9 mouse cellular contexts compared by ENCODE assay signal in genomic region chr16:90916040-90916481, GRCm38 (mm10). TPM values are rescaled to one million over a fixed set of nuclear protein-coding genes. Genes with fewer than 3 reads are reported as not detected.
DNase-seq lines count a peak whose midpoint lies in the region; ATAC-seq lines count a peak whose summit lies in the region.
"Had no signal": no experiment of that assay in that cellular context is flagged by ENCODE, and none has a peak within 500 bp of the region (broad histone marks: within the 10 kb centered on the region; RNA-seq: fewer than 3 reads in every experiment).

No protein-coding gene starts in this region.

- no peak overlapping the region for H3K27ac ChIP-seq in lung, embryonic 15.5 days
- H3K27ac ChIP-seq in stomach, embryonic 16.5 days (ENCODE audit: low read length): 0 out of 2 replicates have a peak overlapping the region, but pooled peaks have one; percentile 34
- H3K27ac ChIP-seq: macrophage had no signal

- H3K9me3 ChIP-seq in lung, embryonic 15.5 days: no peaks in the 10 kb centered on the region
- H3K9me3 ChIP-seq in stomach, embryonic 16.5 days (replicated peaks; ENCODE audit: control insufficient read depth, low read length): no peaks in the 10 kb centered on the region

- H3K9ac ChIP-seq in lung, embryonic 15.5 days: no peak overlapping the region
- H3K9ac ChIP-seq in stomach, embryonic 16.5 days (ENCODE audit: low read length): no peak overlapping the region

- peak; percentile 11; the same call in 1 of the 2 replicates for ATAC-seq in lung, embryonic 15.5 days (ENCODE audit: borderline replicate concordance, extremely low read depth, low FRiP score, low TSS enrichment)
- peak; percentile 47 for ATAC-seq in stomach, embryonic 16.5 days (ENCODE audit: insufficient read depth, low FRiP score)
- no peak for ATAC-seq in megakaryocyte-erythroid progenitor cell, adult 5-6 weeks (replicated peaks; ENCODE audit: low FRiP score, low TSS enrichment, poor library complexity, severe bottlenecking)

- H3K4me1 ChIP-seq in lung, embryonic 15.5 days: no peaks in the 10 kb centered on the region
- H3K4me1 ChIP-seq in stomach, embryonic 16.5 days (ENCODE audit: control insufficient read depth, insufficient read depth, low read length): no peaks in the 10 kb centered on the region

- peaks cover 3% of the 10 kb centered on the region; the same call in 1 of the 2 replicates for H3K27me3 ChIP-seq in lung, embryonic 15.5 days
- no peaks in the 10 kb centered on the region for H3K27me3 ChIP-seq in stomach, embryonic 16.5 days (ENCODE audit: control insufficient read depth, insufficient read depth, low read length)

- H3K36me3 ChIP-seq in lung, embryonic 15.5 days: no peaks in the 10 kb centered on the region
- no peaks in the 10 kb centered on the region for H3K36me3 ChIP-seq in stomach, embryonic 16.5 days (ENCODE audit: control insufficient read depth, insufficient read depth, low read length)

- H3K4me2 ChIP-seq in lung, embryonic 15.5 days: no peak overlapping the region
- H3K4me2 ChIP-seq in stomach, embryonic 16.5 days (ENCODE audit: low read depth, low read length): peak overlapping the region; percentile 3; the same call in 1 of the 2 replicates

- no peak overlapping the region for H3K4me3 ChIP-seq in lung, embryonic 15.5 days
- H3K4me3 ChIP-seq in stomach, embryonic 16.5 days (replicated peaks; ENCODE audit: low read length): no peak overlapping the region

- DNase-seq in lung, postnatal 25 days (ENCODE audit: low spot score): no peak
- DNase-seq in fibroblast of lung, adult 2 months (ENCODE audit: low read depth): peak; percentile 13
- peak; percentile 55 for DNase-seq in kidney, adult 18-20 months
- DNase-seq in right cerebral cortex, postnatal 10 days (ENCODE audit: low spot score in 2 of 2): no peak
- DNase-seq in thymus, adult 18-20 months: no peak

- WGBS in lung, embryonic 15.5 days: 29% methylated on average over 12 of the region's 12 CpGs
- 27% methylated on average over 12 of the region's 12 CpGs for WGBS in stomach, embryonic 16.5 days

RNA-seq across cellular contexts. Expression of gene Cfap298, which starts 18.9 kb away (rescaled TPM):
- polyA plus RNA-seq in lung, embryonic 15.5 days (2015; fragmentation: Nextera tagmentation; extraction: Ambion mirVana): 44.1 and 53.3 TPM in 2 replicates
- polyA plus RNA-seq in stomach, embryonic 16.5 days (2015; fragmentation: Nextera tagmentation; extraction: Ambion mirVana): 35.1 and 37.3 TPM in 2 replicates
- 40.6 and 61.6 TPM in 2 replicates for total RNA-seq in megakaryocyte-erythroid progenitor cell, adult 5-6 weeks (2014; fragmentation: Nextera tagmentation)
- 104 and 136 TPM in 2 replicates for total RNA-seq in megakaryocyte-erythroid progenitor cell, adult 5-6 weeks (2017)

Comparison
In these comparisons a context has a peak if more than half of its experiments do, and no peak if none do; other contexts are left out.
1. DNase-seq: peak in fibroblast of lung, adult 2 months (single experiment) and kidney, adult 18-20 months (single experiment); none in lung, postnatal 25 days (single experiment), right cerebral cortex, postnatal 10 days (0 of 2) and thymus, adult 18-20 months (0 of 2).